Mouse (Mus musculus) adrenal gland, adult 8-10 months (tissue): ENCODE data around the gene B3gnt3. TPM values are rescaled to one million over a fixed set of nuclear protein-coding genes. Genes with fewer than 3 reads are reported as not detected.

Experiments
- total RNA-seq, 4 experiments: library from RNA; stranded (reverse); gene quantifications; 2 replicates each; pipeline ENCODE4 v1.2.4; 2022

B3gnt3 gene
- total RNA-seq, 4 experiments from 2014 or later, result 3.0 to 5.1 (median 4.4) TPM

Other genes with a start within 250 kb of the B3gnt3 start
- 10 to 100 TPM; 85.3 to 96.2 (median 92.1) TPM for gene Abhd8, start 238.1 kb downstream of the B3gnt3 start, total RNA-seq
- gene Mrpl34, start 236.8 kb downstream of the B3gnt3 start, total RNA-seq, result 100 to 1,000 TPM in 1 of 4 experiments, 10 to 100 TPM in 3; 64.7 to 108 (median 88.7) TPM
- 10 to 100 TPM; 51.7 to 65.2 (median 57.9) TPM for gene Dda1, start 232.6 kb downstream of the B3gnt3 start, total RNA-seq
- gene Ano8, start 215.8 kb downstream of the B3gnt3 start, total RNA-seq, result 10 to 100 TPM; 13.5 to 24.7 (median 20.6) TPM
- 10 to 100 TPM; 23.1 to 32.0 (median 29.0) TPM for gene Gtpbp3, start 213.7 kb downstream of the B3gnt3 start, total RNA-seq
- gene Plvap, start 190.0 kb downstream of the B3gnt3 start, total RNA-seq, result 100 to 1,000 TPM; 195 to 255 (median 230) TPM
- not detected for gene Ccdc194, start 176.1 kb downstream of the B3gnt3 start, total RNA-seq
- gene Bst2, start 164.3 kb downstream of the B3gnt3 start, total RNA-seq, result 10 to 100 TPM; 54.3 to 91.2 (median 67.9) TPM
- gene Mvb12a, start 158.9 kb downstream of the B3gnt3 start, total RNA-seq, result 10 to 100 TPM; 72.6 to 87.3 (median 82.3) TPM
- 1 to 10 TPM; 5.1 to 7.0 (median 5.8) TPM for gene Tmem221, start 142.9 kb downstream of the B3gnt3 start, total RNA-seq
- gene Nxnl1, start 135.2 kb downstream of the B3gnt3 start, total RNA-seq, result 1 to 10 TPM in 1 of 4 experiments, under 1 TPM in 3; 0.40 to 1.3 (median 0.49) TPM
- gene Slc27a1, start 132.9 kb downstream of the B3gnt3 start, total RNA-seq, result 100 to 1,000 TPM; 141 to 186 (median 160) TPM
- gene Pgls, start 109.6 kb downstream of the B3gnt3 start, total RNA-seq, result 100 to 1,000 TPM; 116 to 141 (median 124) TPM
- 1 to 10 TPM; 1.5 to 3.0 (median 2.3) TPM for gene Fam129c, start 104.1 kb downstream of the B3gnt3 start, total RNA-seq
- 10 to 100 TPM; 64.7 to 78.0 (median 69.1) TPM for gene Colgalt1, start 90.8 kb downstream of the B3gnt3 start, total RNA-seq
- gene Unc13a, start 30.0 kb downstream of the B3gnt3 start, total RNA-seq, result 10 to 100 TPM in 3 of 4 experiments, 1 to 10 TPM in 1; 9.8 to 11.8 (median 11.4) TPM
- 10 to 100 TPM; 10.7 to 21.8 (median 16.6) TPM for gene Jak3, start 25.5 kb downstream of the B3gnt3 start, total RNA-seq
- 10 to 100 TPM in 1 of 4 experiments, 1 to 10 TPM in 3; 3.9 to 12.3 (median 7.1) TPM for gene Insl3, start 12.6 kb downstream of the B3gnt3 start, total RNA-seq
- gene Fcho1, start 23.9 kb upstream of the B3gnt3 start, total RNA-seq, result 1 to 10 TPM; 2.1 to 6.2 (median 3.7) TPM
- gene Zfp709, start 180.2 kb upstream of the B3gnt3 start, total RNA-seq, result 10 to 100 TPM in 1 of 4 experiments, 1 to 10 TPM in 3; 6.5 to 10.1 (median 8.1) TPM
- 1 to 10 TPM; 5.6 to 8.4 (median 7.4) TPM for gene Zfp882, start 206.8 kb upstream of the B3gnt3 start, total RNA-seq
- gene Zfp617, start 206.8 kb upstream of the B3gnt3 start, total RNA-seq, result 10 to 100 TPM; 24.9 to 36.5 (median 32.0) TPM
- 10 to 100 TPM; 22.0 to 30.6 (median 27.0) TPM for gene Zfp961, start 249.2 kb upstream of the B3gnt3 start, total RNA-seq